8 mouse cellular contexts compared by ENCODE assay signal in the genomic region with DNA sequence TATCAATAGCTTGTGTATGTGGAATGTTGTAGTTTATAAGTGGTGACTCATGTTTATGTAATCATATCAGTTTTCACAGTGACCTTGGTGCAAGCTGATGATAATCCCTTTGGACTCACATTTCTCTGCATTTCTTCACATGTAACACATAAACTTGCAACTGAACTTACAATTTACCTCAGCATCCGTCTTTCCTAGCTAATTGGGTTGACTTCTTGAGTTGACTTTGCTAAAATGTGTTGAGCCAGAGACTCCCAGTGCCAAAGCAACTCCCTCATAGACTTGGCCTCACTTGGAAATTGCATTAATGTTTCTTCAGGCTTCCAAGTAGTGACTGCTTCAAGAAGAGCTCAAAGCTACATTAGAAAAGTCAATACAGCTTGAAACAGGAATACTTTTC.
"Had no signal": no experiment of that assay in that cellular context is flagged by ENCODE, and none has a peak within 500 bp of the region (broad histone marks: within the 10 kb centered on the region; RNA-seq: fewer than 3 reads in every experiment).

No protein-coding gene starts in this region.

- DNase-seq: kidney, adult 9 months; kidney, postnatal 4 days; left cerebral cortex, postnatal 4 days; lung, adult 18-20 months; lung, postnatal 4 days; midbrain, embryonic 14.5 days; right cerebral cortex, postnatal 14 days; thymus, postnatal 4 days had no signal
